Mouse (Mus musculus) kidney, adult 2 months (tissue): ENCODE results near the gene Tmem116. TPM values are rescaled to one million over a fixed set of nuclear protein-coding genes. Genes with fewer than 3 reads are reported as not detected.
A peak's percentile ranks its signal among the peaks of the same experiment; 100 is the strongest.
"Not testable (repeated sequence)": the region's sequence is repeated elsewhere in the genome, so short reads cannot be mapped to it uniquely, and the experiment has no call there.

Experiments
- DNase-seq: peaks from one replicate; pipeline ENCODE4 v3.0.0; 2021
- H3K27ac ChIP-seq: fragments of 200-500 bp; 2 replicates; pipeline ENCODE4 v1.5.1; 2012; ENCODE audit warnings: low read depth, low read length, control low read depth, inconsistent platforms; ENCODE audit not compliant: insufficient read depth
- H3K27me3 ChIP-seq: fragments of 200-500 bp; replicated peaks from 2 replicates; pipeline ENCODE4 v1.6.1; 2012; ENCODE audit warnings: mild to moderate bottlenecking, moderate library complexity, low read length, inconsistent platforms; ENCODE audit not compliant: control insufficient read depth, insufficient read depth
- H3K36me3 ChIP-seq: fragments of 200-500 bp; 2 replicates; pipeline ENCODE4 v1.6.1; 2012; ENCODE audit warnings: mild to moderate bottlenecking, moderate library complexity, low read length, inconsistent platforms; ENCODE audit not compliant: control insufficient read depth, insufficient read depth
- H3K4me1 ChIP-seq: fragments of 200-500 bp; 2 replicates; pipeline ENCODE4 v1.6.1; 2011; ENCODE audit warnings: low read length; ENCODE audit not compliant: control insufficient read depth, insufficient read depth
- H3K4me3 ChIP-seq: fragments of 200-500 bp; 2 replicates; pipeline ENCODE4 v1.5.1; 2011; ENCODE audit warnings: mild to moderate bottlenecking, low read depth, low read length, control low read depth; ENCODE audit not compliant: insufficient read depth
- CTCF ChIP-seq: fragments of 200-500 bp; conservative IDR thresholded peaks from 2 replicates; pipeline ENCODE4 v1.5.1; 2011; ENCODE audit warnings: low read depth, mild to moderate bottlenecking, control low read depth, low read length, moderate library complexity, mixed read lengths; ENCODE audit not compliant: insufficient read depth, insufficient read length
- POLR2A ChIP-seq: fragments of 200-500 bp; IDR thresholded peaks from one replicate; pipeline ENCODE4 v1.6.1; 2011; ENCODE audit warnings: low read depth, low read length, control low read depth
- WGBS: fragments of 180-500 bp; shearing (Covaris S2); methylation state at CpG from one replicate; pipeline ENCODE4 v1.1.7; 2018; 5-methylcytosine and 5-hydroxymethylcytosine counted together
- polyA plus RNA-seq: library from polyadenylated mRNA; depleted of rRNA; stranded (reverse); fragments of >200 nt; gene quantifications from 2 replicates; pipeline ENCODE4 v1.2.3, GENCODE M21; 2012

Tmem116 gene
- polyA plus RNA-seq, 1 experiment, result 147 TPM

DNA sequence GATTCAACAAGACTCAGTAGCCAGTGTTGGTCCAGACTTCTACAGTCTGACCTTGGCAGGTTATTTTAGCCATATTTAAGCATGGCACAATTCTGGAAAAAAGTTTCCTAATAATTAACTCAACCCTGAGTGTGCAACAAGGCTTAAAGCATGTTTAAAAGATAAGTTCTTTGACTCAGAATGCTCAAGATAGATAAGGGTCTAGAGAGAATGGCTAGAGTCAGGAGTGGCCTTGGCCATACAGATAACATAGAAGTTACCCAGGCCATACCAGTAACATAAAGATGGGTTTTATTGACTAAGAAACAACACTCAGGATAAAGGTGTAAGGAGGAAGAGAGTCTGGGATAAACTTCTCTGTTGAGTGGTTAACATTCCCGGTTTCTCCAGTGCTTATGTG lies 24.3 kb downstream of the Tmem116 start:
- WGBS, result 61% methylated on average over 1 of the region's 1 CpGs
- no peak for TF ChIP-seq CTCF
- TF ChIP-seq POLR2A, result no peak
- peak overlapping the region; percentile 91; the same call in 1 of the 2 replicates for H3K27ac ChIP-seq
- DNase-seq, result peak; percentile 22
- H3K27me3 ChIP-seq, result no peaks in the 10 kb centered on the region
- H3K4me1 ChIP-seq, result no peaks in the 10 kb centered on the region; the same call in 1 of the 2 replicates
- no peak overlapping the region for H3K4me3 ChIP-seq
- no peaks in the 10 kb centered on the region; the same call in 1 of the 2 replicates for H3K36me3 ChIP-seq

DNA sequence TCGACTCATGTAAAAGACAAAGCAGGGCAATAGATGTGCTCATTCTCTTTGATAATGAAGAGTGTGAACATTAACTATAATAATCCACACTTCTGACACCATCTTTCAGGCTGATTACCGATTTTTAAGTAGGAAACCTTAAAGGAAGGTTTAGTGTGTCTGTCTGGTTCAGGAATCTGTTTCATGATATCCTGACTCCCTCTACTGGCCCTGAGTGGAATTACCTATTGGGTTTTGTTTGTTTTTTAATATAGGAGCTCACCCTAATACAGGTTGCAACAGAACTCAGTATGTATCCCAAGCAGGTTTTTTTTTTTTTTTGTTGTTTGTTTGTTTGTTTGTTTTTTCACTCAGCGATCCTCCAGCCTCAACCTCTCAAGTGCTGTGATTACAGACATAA lies 26.0 kb downstream of the Tmem116 start:
- Histone ChIP-seq H3K27ac (no peak overlapping the region), H3K27me3 (no peaks in the 10 kb centered on the region), H3K36me3 (no peaks in the 10 kb centered on the region; the same call in 1 of the 2 replicates), H3K4me1 (no peaks in the 10 kb centered on the region; the same call in 1 of the 2 replicates), H3K4me3 (no peak overlapping the region)
- DNase-seq, result peak; percentile 77
- 30% methylated on average over 3 of the region's 3 CpGs for WGBS
- TF ChIP-seq POLR2A, result no peak
- TF ChIP-seq CTCF, result 0 out of 2 replicates have a peak, but pooled peaks have one; percentile 17

DNA sequence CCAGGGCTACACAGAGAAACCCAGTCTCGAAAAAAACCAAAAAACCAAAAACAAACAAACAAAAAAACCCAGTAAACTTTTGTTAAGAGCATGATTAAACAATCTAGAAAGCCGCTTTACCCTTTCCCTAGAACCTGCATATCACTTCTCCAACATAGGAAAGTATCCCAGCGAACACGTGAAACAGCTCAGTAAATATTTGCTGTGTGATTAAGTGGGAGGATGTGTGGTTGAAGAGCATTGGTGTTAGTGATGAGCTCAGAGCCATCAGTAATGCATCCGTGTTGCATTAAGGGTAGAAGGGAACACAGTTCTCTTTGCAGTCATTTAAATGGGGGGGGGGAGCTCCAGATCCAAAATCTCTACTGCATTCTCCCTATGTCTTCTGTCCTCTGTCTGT lies 33.1 kb downstream of the Tmem116 start:
- Histone ChIP-seq H3K27me3 (no peaks in the 10 kb centered on the region), H3K4me1 (no peaks in the 10 kb centered on the region), H3K36me3 (peaks cover 3% of the 10 kb centered on the region; the same call in 1 of the 2 replicates), H3K4me3 (no peak overlapping the region), H3K27ac (no peak overlapping the region)
- TF ChIP-seq CTCF, result no peak
- TF ChIP-seq POLR2A, result no peak
- 84% methylated on average over 5 of the region's 5 CpGs for WGBS
- no peak for DNase-seq

DNA sequence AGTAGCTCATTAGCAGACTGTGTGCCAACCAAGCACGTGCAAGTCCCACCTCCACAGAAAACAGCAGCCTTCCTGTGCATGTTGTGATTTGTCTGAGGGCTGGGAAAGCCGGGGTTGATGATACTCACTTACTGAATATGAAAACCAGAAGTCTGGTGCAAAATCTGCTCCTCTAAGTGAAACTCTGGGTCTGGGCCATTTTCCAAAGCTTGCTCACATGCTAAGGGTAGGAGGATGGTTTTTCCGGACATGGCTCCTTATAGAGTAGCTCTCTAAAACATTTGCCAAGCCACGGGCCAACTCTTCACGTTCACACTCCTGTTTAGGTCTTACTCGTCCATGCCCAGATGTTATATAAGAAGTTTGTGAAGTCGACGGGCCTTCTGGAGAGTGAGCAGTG lies 41.6 kb downstream of the Tmem116 start:
- Histone ChIP-seq H3K36me3 (peaks cover 3% of the 10 kb centered on the region; the same call in 1 of the 2 replicates), H3K27me3 (no peaks in the 10 kb centered on the region), H3K4me3 (no peak overlapping the region), H3K4me1 (no peaks in the 10 kb centered on the region), H3K27ac (no peak overlapping the region)
- DNase-seq, result no peak
- WGBS, result 71% methylated on average over 8 of the region's 8 CpGs
- no peak for TF ChIP-seq POLR2A
- no peak for TF ChIP-seq CTCF

DNA sequence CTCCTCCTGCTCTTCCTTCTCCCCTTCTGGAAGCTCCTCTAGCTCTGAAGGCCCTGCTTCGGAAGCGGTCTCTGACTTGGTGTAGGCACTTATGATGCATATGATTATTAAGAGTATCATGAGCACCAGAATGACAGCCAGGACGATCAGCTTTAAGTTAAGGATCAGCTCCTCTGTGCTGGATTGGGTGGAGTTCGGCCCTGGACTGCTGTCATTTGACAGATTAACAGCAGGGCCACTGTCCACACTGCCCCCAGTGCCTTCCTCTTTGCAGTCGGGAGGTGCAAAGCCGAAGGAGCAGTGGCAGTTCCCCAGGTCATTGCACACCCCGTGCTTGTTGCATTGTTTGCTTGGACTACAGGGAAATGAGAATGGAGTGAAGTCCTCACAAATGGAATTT lies 49.0 kb downstream of the Tmem116 start:
- 43% methylated on average over 7 of the region's 7 CpGs for WGBS
- H3K27ac ChIP-seq, result no peak overlapping the region
- no peak for DNase-seq
- TF ChIP-seq POLR2A (no peak), CTCF (no peak)
- H3K4me1 ChIP-seq, result no peaks in the 10 kb centered on the region
- H3K27me3 ChIP-seq, result no peaks in the 10 kb centered on the region
- no peaks in the 10 kb centered on the region; the same call in 1 of the 2 replicates for H3K36me3 ChIP-seq
- H3K4me3 ChIP-seq, result no peak overlapping the region

DNA sequence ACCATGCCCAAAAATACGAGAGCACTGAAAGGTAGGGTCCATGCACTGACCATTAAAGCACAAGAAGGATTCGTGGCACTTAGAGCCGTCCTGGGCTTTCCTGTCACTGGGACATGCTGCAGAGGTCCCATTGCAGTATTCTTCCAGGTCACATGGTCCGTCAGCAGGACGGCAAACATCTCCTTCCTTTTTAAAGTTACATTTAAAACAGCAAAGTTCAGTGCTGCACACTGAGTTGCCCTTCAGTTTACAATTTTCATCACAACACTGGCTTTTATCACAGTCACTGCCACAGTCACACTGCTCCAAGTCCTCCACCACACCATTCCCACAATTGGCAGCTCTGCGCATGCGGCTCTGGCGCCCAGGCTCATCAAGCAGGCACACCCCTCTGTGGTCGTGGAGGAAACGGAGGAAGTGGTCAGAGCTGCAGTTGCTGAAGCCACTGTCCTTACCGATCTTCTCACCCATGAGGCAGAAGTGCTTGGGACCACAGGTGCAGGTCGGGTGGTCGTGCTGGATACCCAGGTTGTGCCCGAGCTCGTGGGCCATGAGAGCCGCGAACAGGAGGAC lies 49.8 kb downstream of the Tmem116 start:
- H3K27ac ChIP-seq, H3K4me1 ChIP-seq, DNase-seq, H3K36me3 ChIP-seq, H3K27me3 ChIP-seq, H3K4me3 ChIP-seq: not testable (repeated sequence)
- WGBS, result 60% methylated on average over 11 of the region's 17 CpGs

DNA sequence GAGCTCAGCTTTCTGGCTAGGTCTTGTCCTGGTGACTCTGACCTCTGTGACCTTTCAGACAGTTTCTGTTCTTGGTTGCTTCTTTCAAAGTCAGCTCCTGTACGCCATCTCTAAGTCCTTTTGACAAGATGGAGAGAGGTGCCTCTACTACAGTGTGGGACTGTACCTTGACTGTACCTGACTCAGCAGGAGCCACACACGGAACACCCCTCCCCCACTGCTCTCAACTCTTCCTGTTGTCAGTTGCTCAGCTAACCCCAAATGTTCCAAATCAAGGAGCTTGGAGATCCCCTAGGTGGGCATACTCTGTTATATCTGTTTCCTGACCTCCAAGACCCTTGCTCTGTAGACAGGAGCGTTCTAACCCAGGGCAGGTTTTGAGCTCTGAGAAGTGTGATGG lies 51.5 kb downstream of the Tmem116 start, which contains the start of gene Adam1b:
Adam1b (minus strand) TSS at position 205 of the 400 bp plus-strand sequence.
- no peaks in the 10 kb centered on the region for H3K36me3 ChIP-seq
- H3K27me3 ChIP-seq, result no peaks in the 10 kb centered on the region
- no peak within 1 kb of the TSS for H3K27ac ChIP-seq
- 88% methylated on average over 3 of the region's 3 CpGs for WGBS
- H3K4me3 ChIP-seq, result no peak within 1 kb of the TSS
- no peaks in the 10 kb centered on the region for H3K4me1 ChIP-seq
- no peak for TF ChIP-seq CTCF
- TF ChIP-seq POLR2A, result no peak
- no peak for DNase-seq
